32 mouse cellular contexts compared by ENCODE assay signal in the genomic region with DNA sequence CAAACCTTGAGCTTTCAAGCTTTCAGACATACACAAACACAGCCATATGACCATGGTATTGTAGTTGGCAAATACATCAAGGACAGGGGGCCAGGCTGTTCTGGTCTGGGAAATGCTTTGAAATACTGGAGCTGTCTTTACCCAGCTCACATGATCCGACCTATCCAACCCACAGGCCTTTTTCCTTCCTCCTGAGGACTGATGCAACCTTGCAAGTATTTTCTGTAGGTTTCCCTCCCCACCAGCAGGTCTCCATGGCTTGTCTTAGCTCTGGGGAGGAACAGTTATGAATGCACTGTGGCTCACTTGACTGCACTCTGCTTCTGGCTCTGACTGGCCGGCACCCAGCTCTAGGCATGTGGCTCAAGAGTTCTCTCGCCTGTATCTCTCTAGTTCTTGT. TPM values are rescaled to one million over a fixed set of nuclear protein-coding genes. Genes with fewer than 3 reads are reported as not detected.
A peak's percentile ranks its signal among the peaks of the same experiment; 100 is the strongest.
DNase-seq lines count a peak whose midpoint lies in the region; ATAC-seq and TF ChIP-seq lines count a peak whose summit lies in the region.
"Had no signal": no experiment of that assay in that cellular context is flagged by ENCODE, and none has a peak within 500 bp of the region (broad histone marks: within the 10 kb centered on the region; RNA-seq: fewer than 3 reads in every experiment).

No protein-coding gene starts in this region.

- H3K27ac ChIP-seq in left cerebral cortex, adult 2 months, result no peak overlapping the region
- H3K27ac ChIP-seq: embryonic facial prominence, embryonic 13.5 days; forebrain, embryonic 12.5 days; heart, embryonic 10.5 days; hindbrain, embryonic 14.5 days; liver, embryonic 12.5 days; neural tube, embryonic 15.5 days had no signal

- POLR2A ChIA-PET in Patski (lab: Charles Lee), result no interaction called here

- H3K27me3 ChIP-seq in Patski, result no peaks in the 10 kb centered on the region
- H3K27me3 ChIP-seq: embryonic facial prominence, embryonic 13.5 days; forebrain, embryonic 12.5 days; liver, embryonic 12.5 days; neural tube, embryonic 15.5 days had no signal

- DNase-seq in ovary, postnatal 36 days (ENCODE audit: low spot score), result peak; percentile 8
- DNase-seq in ovary, postnatal 10 days (ENCODE audit: low spot score), result no peak
- no peak for DNase-seq in Patski (ENCODE audit: low read depth, low spot score)
- no peak for DNase-seq in left cerebral cortex, adult 2 months (ENCODE audit: extremely low spot score in 1 of 2, low spot score in 2 of 2)
- DNase-seq: adrenal gland, postnatal 10 days; cerebellum, adult 11 months; cerebellum, adult 9-10 months; cerebellum, postnatal 36 days; embryo, embryonic 11 days; gastrocnemius, postnatal 10 days; heart, postnatal 36 days; kidney, adult 11 months; kidney, postnatal 25 days; left cerebral cortex, postnatal 4 days; liver, postnatal 0 days; lung, postnatal 36 days; midbrain, embryonic 14.5 days; right cerebral cortex, adult 18-20 months; spleen, adult 18-20 months; thymus, postnatal 14 days had no signal

- in situ Hi-C loops in Patski (cut with MboI; ENCODE audit: low pct_unique_long_range_greater_than_20kb), result no loop called here

- H3K4me3 ChIP-seq in left cerebral cortex, adult 2 months, result no peak overlapping the region
- H3K4me3 ChIP-seq: embryonic facial prominence, embryonic 13.5 days; forebrain, embryonic 12.5 days; heart, embryonic 10.5 days; liver, embryonic 12.5 days; neural tube, embryonic 15.5 days had no signal

- peak; percentile 47 for ATAC-seq in Patski
- ATAC-seq in megakaryocyte, adult 5-6 weeks (ENCODE audit: poor library complexity, severe bottlenecking), result 0 out of 2 replicates have a peak, but pooled peaks have one; percentile 45
- ATAC-seq in CD4-positive, CD25-positive, alpha-beta regulatory T cell, adult 4 months, result no peak
- no peak for ATAC-seq in inflammation-experienced regulatory T-cells, adult 6 months
- ATAC-seq: activated CD4-positive, CD25-positive, alpha-beta regulatory T cell, adult 4 months; liver, embryonic 12.5 days; liver, postnatal 0 days had no signal

- intact Hi-C loops in left cerebral cortex, adult 2 months (cut with DNase I), result no loop called here

- CTCF ChIA-PET in Patski (lab: Charles Lee), result interaction anchor here (1.3 kb wide), 1 partner anchor 9 kb away, joined by 8 read pairs; no protein-coding TSS in a partner anchor

- TF ChIP-seq CTCF in Patski (IDR thresholded peaks at IDR 0.05), result no peak
- no peak for TF ChIP-seq CTCF in left cerebral cortex, adult 2 months (IDR thresholded peaks at IDR 0.05)

RNA-seq across cellular contexts. Expression of a gene that starts 57.8 kb away (rescaled TPM):
- 21.4 TPM for polyA plus RNA-seq in Patski (2021)
- 13.8 and 18.1 TPM in 2 replicates for total RNA-seq in megakaryocyte, adult 5-6 weeks (2015)
- 7.4 and 17.4 TPM in 2 replicates for total RNA-seq in megakaryocyte, adult 5-6 weeks (2017)
- 10 to 100 TPM; 44.5 to 77.0 TPM for polyA plus RNA-seq in CD4-positive, CD25-positive, alpha-beta regulatory T cell, adult 4 months (2017; shearing (Covaris generic))
- total RNA-seq in left cerebral cortex, adult 2 months (2021), result 10 to 100 TPM; 33.4 to 37.1 TPM
- polyA plus RNA-seq in inflammation-experienced regulatory T-cells, adult 6 months (2017; shearing (Covaris generic)), result 10 to 100 TPM; 42.8 to 53.8 (median 53.3) TPM

RNA-seq across cellular contexts. Expression of a gene that starts 58.0 kb away (rescaled TPM):
- 0.55 TPM for polyA plus RNA-seq in Patski (2021)
- total RNA-seq in megakaryocyte, adult 5-6 weeks (2015), result not detected in 2 replicates
- not detected in 2 replicates for total RNA-seq in megakaryocyte, adult 5-6 weeks (2017)
- polyA plus RNA-seq in CD4-positive, CD25-positive, alpha-beta regulatory T cell, adult 4 months (2017; shearing (Covaris generic)), result not detected
- 1 to 10 TPM in 1 of 2 experiments, under 1 TPM in 1; 0.72 to 1.0 TPM for total RNA-seq in left cerebral cortex, adult 2 months (2021)
- 1 to 10 TPM in 1 of 3 experiments, under 1 TPM in 1, not detected in 1; 0.23 to 1.3 TPM for polyA plus RNA-seq in inflammation-experienced regulatory T-cells, adult 6 months (2017; shearing (Covaris generic))
- total RNA-seq: heart, postnatal 36 days; monocyte, adult 5-6 weeks had no signal
- polyA plus RNA-seq: activated CD4-positive, CD25-positive, alpha-beta regulatory T cell, adult 4 months; G1E had no signal

Comparison
In these comparisons a context has a peak if more than half of its experiments do, and no peak if none do; other contexts are left out.
1. ATAC-seq: peak in Patski (single experiment) and megakaryocyte, adult 5-6 weeks (single experiment); none in CD4-positive, CD25-positive, alpha-beta regulatory T cell, adult 4 months (single experiment) and inflammation-experienced regulatory T-cells, adult 6 months (single experiment).